Mouse (Mus musculus): ENCODE data around the gene Tenm4. TPM values are rescaled to one million over a fixed set of nuclear protein-coding genes. Genes with fewer than 3 reads are reported as not detected.
A peak's percentile ranks its signal among the peaks of the same experiment; 100 is the strongest.

Gene Tenm4
- polyA plus RNA-seq, 2 experiments = 12.7 to 37.4 TPM

DNA sequence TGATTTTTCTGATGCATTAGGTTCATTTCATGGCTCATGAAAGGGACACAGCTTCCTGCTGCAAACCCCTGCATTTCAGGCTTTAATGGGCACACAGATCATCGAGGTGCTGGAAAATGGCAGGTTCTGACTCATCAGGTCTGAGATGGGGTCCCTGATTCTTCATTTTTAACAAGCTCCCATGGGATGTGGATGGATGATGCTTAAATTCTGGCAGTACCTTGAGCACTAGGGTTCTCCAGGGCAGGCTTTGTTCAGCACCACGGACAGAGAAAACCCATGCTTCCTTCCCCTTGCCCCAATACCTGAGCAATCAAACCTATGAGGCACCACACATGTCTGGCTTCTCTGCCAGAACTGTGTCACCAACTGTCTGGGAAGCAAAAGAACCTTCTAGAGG is 163.3 kb downstream of the Tenm4 start:
- Histone ChIP-seq H3K4me1 (ENCODE audit: control insufficient read depth, insufficient read depth, low read length) (no peaks in the 10 kb centered on the region), H3K27me3 (ENCODE audit: control insufficient read depth, insufficient read depth, low read length) (no peaks in the 10 kb centered on the region), H3K36me3 (ENCODE audit: control insufficient read depth, insufficient read depth, low read length) (no peaks in the 10 kb centered on the region), H3K4me2 (replicated peaks; ENCODE audit: low read depth, low read length, severe bottlenecking) (no peak overlapping the region), H3K9me3 (ENCODE audit: control insufficient read depth, low read length) (no peaks in the 10 kb centered on the region), H3K9ac (ENCODE audit: low read depth, low read length, severe bottlenecking) (no peak overlapping the region), H3K4me3 (replicated peaks; ENCODE audit: low read length) (no peak overlapping the region), H3K27ac (replicated peaks; ENCODE audit: low read depth, low read length) (no peak overlapping the region)
- 35% methylated on average over 2 of the region's 2 CpGs for WGBS
- no peak for TF ChIP-seq POLR2A (IDR thresholded peaks at IDR 0.05; ENCODE audit: borderline replicate concordance, extremely low read depth, insufficient read depth, insufficient read length)
- no peak for ATAC-seq (ENCODE audit: low FRiP score, low read depth)
- DNase-seq (ENCODE audit: low spot score) = peak; percentile 65

DNA sequence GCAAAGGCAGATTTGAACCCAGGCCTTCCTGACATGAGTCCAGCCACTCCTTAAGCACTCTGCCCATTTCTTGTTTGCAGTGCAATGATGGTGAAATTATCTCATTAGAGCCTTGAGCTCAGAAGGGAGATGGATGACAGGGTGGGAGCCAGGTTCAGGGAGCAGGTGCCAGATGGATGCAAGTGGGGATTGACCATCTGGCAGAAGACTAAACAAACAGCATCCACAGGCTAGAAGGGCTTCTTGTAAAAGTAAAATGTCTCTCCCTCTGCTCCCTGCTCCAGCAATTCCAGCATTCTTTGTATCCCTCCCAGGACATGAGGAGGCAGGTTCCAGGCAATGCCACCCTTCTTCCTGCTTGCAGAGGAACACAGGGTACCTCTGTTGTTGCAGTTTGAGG is 165.3 kb downstream of the Tenm4 start:
- no peak overlapping the region for H3K4me2 ChIP-seq (replicated peaks; ENCODE audit: low read depth, low read length, severe bottlenecking)
- no peaks in the 10 kb centered on the region for H3K9me3 ChIP-seq (ENCODE audit: control insufficient read depth, low read length)
- no peak overlapping the region for H3K27ac ChIP-seq (replicated peaks; ENCODE audit: low read depth, low read length)
- no peak for TF ChIP-seq POLR2A (IDR thresholded peaks at IDR 0.05; ENCODE audit: borderline replicate concordance, extremely low read depth, insufficient read depth, insufficient read length)
- H3K27me3 ChIP-seq (ENCODE audit: control insufficient read depth, insufficient read depth, low read length) = no peaks in the 10 kb centered on the region
- H3K9ac ChIP-seq (ENCODE audit: low read depth, low read length, severe bottlenecking) = no peak overlapping the region
- ATAC-seq (ENCODE audit: low FRiP score, low read depth) (no peak), DNase-seq (ENCODE audit: low spot score) (no peak)
- no peaks in the 10 kb centered on the region for H3K36me3 ChIP-seq (ENCODE audit: control insufficient read depth, insufficient read depth, low read length)
- H3K4me1 ChIP-seq (ENCODE audit: control insufficient read depth, insufficient read depth, low read length) = no peaks in the 10 kb centered on the region
- no peak overlapping the region for H3K4me3 ChIP-seq (replicated peaks; ENCODE audit: low read length)

DNA sequence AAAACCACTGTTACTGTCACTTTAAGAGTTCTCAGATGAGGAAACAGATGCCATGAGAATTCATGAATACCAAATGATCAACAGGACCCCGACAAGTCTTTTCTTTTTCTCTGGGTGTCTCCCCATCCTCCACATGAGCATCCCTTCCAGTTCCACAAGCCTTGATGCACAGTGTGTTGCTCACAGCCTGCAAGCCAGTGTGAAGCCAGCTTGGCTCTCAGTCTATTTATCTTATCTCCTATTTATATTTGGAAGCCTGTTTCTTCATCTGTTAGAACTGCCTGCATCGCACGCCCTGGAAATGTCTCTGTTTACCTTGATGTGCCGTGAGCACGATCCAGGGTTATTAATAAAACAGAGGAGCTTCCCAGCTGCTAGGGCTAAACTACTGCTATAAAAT is 169.8 kb downstream of the Tenm4 start:
- Histone ChIP-seq H3K4me1 (ENCODE audit: control insufficient read depth, insufficient read depth, low read length) (no peaks in the 10 kb centered on the region), H3K27me3 (ENCODE audit: control insufficient read depth, insufficient read depth, low read length) (no peaks in the 10 kb centered on the region), H3K4me3 (replicated peaks; ENCODE audit: low read length) (no peak overlapping the region), H3K4me2 (replicated peaks; ENCODE audit: low read depth, low read length, severe bottlenecking) (no peak overlapping the region), H3K27ac (replicated peaks; ENCODE audit: low read depth, low read length) (no peak overlapping the region), H3K9me3 (ENCODE audit: control insufficient read depth, low read length) (no peaks in the 10 kb centered on the region), H3K36me3 (ENCODE audit: control insufficient read depth, insufficient read depth, low read length) (no peaks in the 10 kb centered on the region), H3K9ac (ENCODE audit: low read depth, low read length, severe bottlenecking) (no peak overlapping the region)
- DNase-seq (ENCODE audit: low spot score) (no peak), ATAC-seq (ENCODE audit: low FRiP score, low read depth) (no peak)
- TF ChIP-seq POLR2A (IDR thresholded peaks at IDR 0.05; ENCODE audit: borderline replicate concordance, extremely low read depth, insufficient read depth, insufficient read length) = no peak
- 75% methylated on average over 5 of the region's 5 CpGs for WGBS

DNA sequence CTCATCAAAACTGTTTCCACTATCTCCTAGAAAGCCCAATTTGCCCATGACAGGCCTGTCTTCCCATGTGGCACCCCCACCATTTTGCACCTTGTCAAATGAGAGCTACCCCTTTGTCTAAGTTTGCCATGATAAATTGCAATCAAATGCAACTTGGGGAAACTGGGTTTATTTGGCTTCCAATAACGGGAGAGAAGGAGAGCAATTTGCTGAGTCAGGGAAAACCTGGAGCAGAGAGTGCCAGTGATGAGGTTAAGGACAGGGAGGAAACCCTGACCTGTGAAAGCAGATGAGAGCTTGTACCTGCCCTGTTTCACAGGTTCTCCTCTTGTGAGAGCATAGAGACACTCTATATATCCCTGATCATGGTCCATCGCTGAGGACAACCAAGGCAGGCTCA is 170.4 kb downstream of the Tenm4 start:
- Histone ChIP-seq H3K9me3 (ENCODE audit: control insufficient read depth, low read length) (no peaks in the 10 kb centered on the region), H3K4me3 (replicated peaks; ENCODE audit: low read length) (no peak overlapping the region), H3K27me3 (ENCODE audit: control insufficient read depth, insufficient read depth, low read length) (no peaks in the 10 kb centered on the region), H3K27ac (replicated peaks; ENCODE audit: low read depth, low read length) (no peak overlapping the region), H3K36me3 (ENCODE audit: control insufficient read depth, insufficient read depth, low read length) (no peaks in the 10 kb centered on the region), H3K9ac (ENCODE audit: low read depth, low read length, severe bottlenecking) (no peak overlapping the region), H3K4me1 (ENCODE audit: control insufficient read depth, insufficient read depth, low read length) (no peaks in the 10 kb centered on the region), H3K4me2 (replicated peaks; ENCODE audit: low read depth, low read length, severe bottlenecking) (no peak overlapping the region)
- DNase-seq (ENCODE audit: low spot score) (no peak), ATAC-seq (ENCODE audit: low FRiP score, low read depth) (no peak)
- WGBS = 74% methylated on average over 2 of the region's 2 CpGs
- no peak for TF ChIP-seq POLR2A (IDR thresholded peaks at IDR 0.05; ENCODE audit: borderline replicate concordance, extremely low read depth, insufficient read depth, insufficient read length)

DNA sequence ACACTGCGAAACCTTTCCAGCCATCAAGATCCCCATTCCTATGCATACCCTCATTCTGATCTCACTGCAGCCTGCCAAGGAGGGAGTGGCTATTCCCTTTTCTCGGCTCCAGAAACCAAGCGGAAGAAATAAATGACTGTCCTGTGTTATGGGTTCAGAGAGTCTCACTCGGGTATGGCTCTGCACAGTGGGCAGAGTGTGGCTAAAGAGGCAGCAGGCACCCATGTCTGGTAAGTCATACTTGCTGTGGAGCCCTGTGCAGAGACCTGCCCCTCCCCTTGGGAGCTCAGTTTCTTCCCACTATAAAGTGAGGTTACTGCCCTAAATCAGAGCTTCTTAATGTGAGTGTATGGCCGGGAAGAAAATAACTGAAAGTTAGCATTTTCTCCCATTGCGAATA is 171.9 kb downstream of the Tenm4 start:
- Histone ChIP-seq H3K4me3 (replicated peaks; ENCODE audit: low read length) (no peak overlapping the region), H3K27ac (replicated peaks; ENCODE audit: low read depth, low read length) (no peak overlapping the region), H3K4me2 (replicated peaks; ENCODE audit: low read depth, low read length, severe bottlenecking) (no peak overlapping the region), H3K36me3 (ENCODE audit: control insufficient read depth, insufficient read depth, low read length) (no peaks in the 10 kb centered on the region), H3K27me3 (ENCODE audit: control insufficient read depth, insufficient read depth, low read length) (no peaks in the 10 kb centered on the region), H3K4me1 (ENCODE audit: control insufficient read depth, insufficient read depth, low read length) (no peaks in the 10 kb centered on the region), H3K9ac (ENCODE audit: low read depth, low read length, severe bottlenecking) (no peak overlapping the region), H3K9me3 (ENCODE audit: control insufficient read depth, low read length) (no peaks in the 10 kb centered on the region)
- ATAC-seq (ENCODE audit: low FRiP score, low read depth) (no peak), DNase-seq (ENCODE audit: low spot score) (no peak)
- no peak for TF ChIP-seq POLR2A (IDR thresholded peaks at IDR 0.05; ENCODE audit: borderline replicate concordance, extremely low read depth, insufficient read depth, insufficient read length)
- whole genome bisulfite sequencing = 76% methylated on average over 6 of the region's 6 CpGs

DNA sequence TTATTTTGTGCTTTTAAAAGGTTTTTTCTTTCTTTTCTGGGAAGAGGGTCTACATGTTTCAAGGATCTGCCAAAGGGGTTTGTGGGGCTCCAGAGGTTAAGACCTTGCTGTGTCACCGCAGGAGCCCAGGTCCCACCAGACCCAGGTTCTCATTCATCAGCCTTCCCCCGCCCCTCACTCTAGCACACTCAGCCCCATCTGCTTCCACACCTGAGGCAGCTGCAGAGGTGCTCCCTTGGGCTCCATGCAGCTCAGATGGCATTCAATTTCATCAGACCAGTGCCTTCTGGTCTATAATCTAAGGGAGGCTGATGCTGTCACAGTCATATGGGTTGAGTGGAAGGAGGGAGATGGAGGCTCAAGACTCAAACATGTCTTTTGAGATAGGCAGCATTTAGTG is 172.6 kb downstream of the Tenm4 start:
- H3K9ac ChIP-seq (ENCODE audit: low read depth, low read length, severe bottlenecking) = no peak overlapping the region
- TF ChIP-seq POLR2A (IDR thresholded peaks at IDR 0.05; ENCODE audit: borderline replicate concordance, extremely low read depth, insufficient read depth, insufficient read length) = no peak
- H3K27ac ChIP-seq (replicated peaks; ENCODE audit: low read depth, low read length) = no peak overlapping the region
- H3K9me3 ChIP-seq (ENCODE audit: control insufficient read depth, low read length) = no peaks in the 10 kb centered on the region
- no peaks in the 10 kb centered on the region for H3K36me3 ChIP-seq (ENCODE audit: control insufficient read depth, insufficient read depth, low read length)
- no peak overlapping the region for H3K4me2 ChIP-seq (replicated peaks; ENCODE audit: low read depth, low read length, severe bottlenecking)
- WGBS = 76% methylated on average over 2 of the region's 2 CpGs
- DNase-seq (ENCODE audit: low spot score) (no peak), ATAC-seq (ENCODE audit: low FRiP score, low read depth) (no peak)
- H3K4me3 ChIP-seq (replicated peaks; ENCODE audit: low read length) = no peak overlapping the region
- no peaks in the 10 kb centered on the region for H3K27me3 ChIP-seq (ENCODE audit: control insufficient read depth, insufficient read depth, low read length)
- H3K4me1 ChIP-seq (ENCODE audit: control insufficient read depth, insufficient read depth, low read length) = no peaks in the 10 kb centered on the region

Data from limb, embryonic 14.5 days (tissue).